Mouse (Mus musculus): ENCODE results near the gene G430095P16Rik. TPM values are rescaled to one million over a fixed set of nuclear protein-coding genes. Genes with fewer than 3 reads are reported as not detected.

The G430095P16Rik gene
- total and polyA plus RNA-seq, 2 experiments from 2014 or later = 0.56 TPM; not detected in 1

DNA sequence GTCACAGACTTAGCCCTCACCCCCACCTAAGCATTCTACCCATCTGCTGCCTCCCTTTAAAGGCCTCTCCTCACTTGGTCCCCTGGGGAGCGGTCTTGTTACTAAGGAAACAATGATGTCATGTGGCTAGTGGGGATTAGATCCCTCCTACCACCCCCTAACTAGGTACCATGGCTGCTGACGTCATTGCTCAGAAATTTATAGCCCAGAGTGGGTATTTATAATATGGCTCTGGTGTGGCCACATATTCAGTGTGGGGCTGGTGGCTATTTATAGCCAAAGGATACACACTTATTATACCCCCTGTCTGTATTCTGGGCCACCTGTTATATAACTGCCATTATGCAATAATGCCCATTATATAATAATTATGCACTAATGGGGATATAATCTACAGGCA is 38.1 kb downstream of the G430095P16Rik start:
- H3K4me1 ChIP-seq (ENCODE audit: insufficient read depth) = peaks cover 15% of the 10 kb centered on the region

DNA sequence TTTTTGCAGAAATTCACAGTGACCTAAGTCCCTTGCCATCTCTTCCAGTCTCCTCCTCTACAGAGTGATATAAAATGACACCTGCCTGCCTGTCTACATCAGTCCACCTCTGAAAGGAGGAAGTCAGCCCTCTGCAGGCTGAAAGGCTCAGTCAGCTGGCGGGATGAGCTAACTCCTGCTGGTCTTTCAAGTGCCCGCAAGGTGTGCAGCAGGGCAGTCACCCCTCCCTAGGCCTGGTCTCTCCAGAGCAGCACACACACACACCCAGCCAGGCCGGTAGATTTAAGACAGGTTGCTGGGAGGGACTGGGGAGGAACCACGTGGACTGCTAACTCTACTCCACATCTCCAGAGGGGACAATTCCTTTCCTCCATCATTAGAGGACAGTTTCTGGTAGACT is 41.3 kb downstream of the G430095P16Rik start:
- peak overlapping the region; percentile 54; the same call in 1 of the 2 replicates for H3K27ac ChIP-seq (ENCODE audit: low read depth, low read length)
- WGBS = 67% methylated on average over 4 of the region's 4 CpGs
- H3K36me3 ChIP-seq (ENCODE audit: insufficient read depth) = peaks cover 29% of the 10 kb centered on the region

More for the DNA sequence above, 38.1 kb downstream of the G430095P16Rik start:
- H3K4me2 ChIP-seq (ENCODE audit: low read depth) = peak overlapping the region; percentile 71
- H3K27ac ChIP-seq (ENCODE audit: low read depth, low read length) = peak overlapping the region; percentile 36
- DNase-seq = no peak
- H3K9ac ChIP-seq = no peak overlapping the region
- ATAC-seq = no peak
- H3K4me3 ChIP-seq (ENCODE audit: low read depth, low read length) = peak overlapping the region; percentile 4; the same call in 1 of the 2 replicates
- no peaks in the 10 kb centered on the region for H3K27me3 ChIP-seq (ENCODE audit: insufficient read depth, low read length)
- no peaks in the 10 kb centered on the region for H3K9me3 ChIP-seq (ENCODE audit: low read length)
- 35% methylated on average over 2 of the region's 2 CpGs for WGBS
- H3K36me3 ChIP-seq (ENCODE audit: insufficient read depth) = peaks cover 17% of the 10 kb centered on the region
- no peak for TF ChIP-seq CTCF (IDR thresholded peaks at IDR 0.05; ENCODE audit: low read depth)

DNA sequence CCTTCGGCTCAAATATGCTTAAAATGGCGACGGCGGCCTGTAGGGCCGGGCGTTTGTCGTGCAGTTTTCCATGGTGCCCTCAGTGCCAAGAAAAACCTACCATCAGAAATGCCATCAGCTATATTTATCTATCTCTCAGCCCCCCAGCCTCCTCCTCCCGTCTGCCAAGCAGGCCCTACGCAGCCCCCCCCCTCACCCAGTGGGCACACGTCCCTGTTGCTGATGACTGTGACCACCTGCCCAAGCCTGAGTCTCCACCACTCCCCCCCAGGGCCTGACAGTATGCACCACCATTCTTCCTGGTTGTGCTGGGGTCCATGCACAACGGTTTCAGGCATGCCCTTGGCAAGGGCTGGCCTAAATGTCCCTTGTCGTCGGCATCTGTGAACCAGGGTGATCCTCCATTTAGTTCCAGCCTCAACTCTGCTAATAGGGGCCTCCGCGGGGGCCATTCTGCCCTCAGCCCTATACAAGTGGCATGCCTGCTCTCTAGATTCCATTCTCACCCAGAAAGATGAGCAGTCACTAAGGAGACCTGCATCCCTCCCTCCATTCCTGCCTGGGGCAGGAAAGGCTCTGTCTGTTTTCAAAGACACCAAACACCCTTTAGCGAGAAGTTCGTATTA is 42.2 kb downstream of the G430095P16Rik start:
- peak overlapping the region; percentile 54 for H3K27ac ChIP-seq (ENCODE audit: low read depth, low read length)
- peak overlapping the region; percentile 57 for H3K9ac ChIP-seq
- ATAC-seq (peak; percentile 32), DNase-seq (peak; percentile 50)
- H3K36me3 ChIP-seq (ENCODE audit: insufficient read depth) = peaks cover 29% of the 10 kb centered on the region
- TF ChIP-seq CTCF (IDR thresholded peaks at IDR 0.05; ENCODE audit: low read depth) = no peak
- 41% methylated on average over 17 of the region's 17 CpGs for WGBS
- no peaks in the 10 kb centered on the region for H3K27me3 ChIP-seq (ENCODE audit: insufficient read depth, low read length)
- peaks cover 14% of the 10 kb centered on the region for H3K4me1 ChIP-seq (ENCODE audit: insufficient read depth)
- H3K9me3 ChIP-seq (ENCODE audit: low read length) = no peaks in the 10 kb centered on the region
- H3K4me2 ChIP-seq (ENCODE audit: low read depth) = peak overlapping the region; percentile 71
- peak overlapping the region; percentile 48 for H3K4me3 ChIP-seq (ENCODE audit: low read depth, low read length)

More for the DNA sequence above, 41.3 kb downstream of the G430095P16Rik start:
- Histone ChIP-seq H3K9ac (peak overlapping the region; percentile 1; the same call in 1 of the 2 replicates), H3K9me3 (ENCODE audit: low read length) (no peaks in the 10 kb centered on the region), H3K4me3 (ENCODE audit: low read depth, low read length) (peak overlapping the region; percentile 48), H3K4me2 (ENCODE audit: low read depth) (peak overlapping the region; percentile 71), H3K27me3 (ENCODE audit: insufficient read depth, low read length) (no peaks in the 10 kb centered on the region), H3K4me1 (ENCODE audit: insufficient read depth) (peaks cover 19% of the 10 kb centered on the region)
- no peak for TF ChIP-seq CTCF (IDR thresholded peaks at IDR 0.05; ENCODE audit: low read depth)
- DNase-seq (no peak), ATAC-seq (no peak)

DNA sequence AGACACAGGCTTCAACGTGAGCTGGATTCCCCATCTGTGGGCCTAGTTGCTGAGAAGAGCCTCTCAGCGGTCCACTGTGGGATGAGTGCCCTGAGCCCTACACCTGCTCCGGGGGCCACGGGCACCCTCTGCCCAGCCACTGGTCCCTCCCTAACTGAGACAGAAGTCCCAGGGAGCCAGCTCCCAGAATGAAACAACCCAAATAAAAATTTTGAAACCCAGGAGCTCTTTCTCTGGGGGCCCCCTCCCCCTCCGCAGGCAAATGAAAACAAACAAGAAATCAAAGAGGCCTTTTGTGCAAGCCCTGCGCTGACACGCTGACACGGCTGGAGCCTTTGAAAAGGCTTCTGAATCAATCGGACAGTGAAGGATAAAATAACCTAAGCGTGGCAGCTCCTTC is 42.8 kb downstream of the G430095P16Rik start:
- H3K4me1 ChIP-seq (ENCODE audit: insufficient read depth) = peaks cover 13% of the 10 kb centered on the region
- H3K36me3 ChIP-seq (ENCODE audit: insufficient read depth) = peaks cover 29% of the 10 kb centered on the region
- H3K9ac ChIP-seq = peak overlapping the region; percentile 57
- ATAC-seq = no peak
- DNase-seq = no peak
- 5% methylated on average over 10 of the region's 10 CpGs for WGBS
- no peaks in the 10 kb centered on the region for H3K27me3 ChIP-seq (ENCODE audit: insufficient read depth, low read length)
- peak overlapping the region; percentile 54 for H3K27ac ChIP-seq (ENCODE audit: low read depth, low read length)
- peak overlapping the region; percentile 71 for H3K4me2 ChIP-seq (ENCODE audit: low read depth)
- no peak for TF ChIP-seq CTCF (IDR thresholded peaks at IDR 0.05; ENCODE audit: low read depth)
- H3K9me3 ChIP-seq (ENCODE audit: low read length) = no peaks in the 10 kb centered on the region
- H3K4me3 ChIP-seq (ENCODE audit: low read depth, low read length) = peak overlapping the region; percentile 48

DNA sequence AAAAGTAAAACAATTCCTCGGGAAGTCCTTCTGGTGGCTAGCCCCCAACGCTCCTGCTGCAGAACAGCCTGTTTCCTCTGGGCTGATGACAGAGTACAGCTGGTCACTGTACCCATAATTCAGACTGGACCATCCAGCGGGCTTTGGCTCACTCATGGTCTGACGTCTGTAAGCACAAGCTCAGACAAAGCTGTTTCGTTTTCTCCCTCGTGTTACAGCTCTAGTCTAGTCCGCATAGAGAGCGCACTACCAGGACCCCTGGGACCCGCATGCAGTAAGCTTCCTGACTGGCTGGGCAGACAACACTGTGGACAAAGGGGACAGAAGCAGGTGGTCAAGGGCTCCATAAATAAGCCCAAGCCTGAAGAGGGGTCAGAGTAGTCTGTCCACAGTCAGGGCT is 43.6 kb downstream of the G430095P16Rik start:
- peak; percentile 52 for DNase-seq
- no peak for ATAC-seq
- Histone ChIP-seq H3K4me2 (ENCODE audit: low read depth) (peak overlapping the region; percentile 71), H3K27me3 (ENCODE audit: insufficient read depth, low read length) (no peaks in the 10 kb centered on the region), H3K9me3 (ENCODE audit: low read length) (no peaks in the 10 kb centered on the region), H3K36me3 (ENCODE audit: insufficient read depth) (peaks cover 29% of the 10 kb centered on the region), H3K4me3 (ENCODE audit: low read depth, low read length) (peak overlapping the region; percentile 48), H3K9ac (peak overlapping the region; percentile 57), H3K4me1 (ENCODE audit: insufficient read depth) (0 out of 2 replicates have a peak, but pooled peaks cover 8% of the 10 kb centered on the region), H3K27ac (ENCODE audit: low read depth, low read length) (peak overlapping the region; percentile 54)
- TF ChIP-seq CTCF (IDR thresholded peaks at IDR 0.05; ENCODE audit: low read depth) = no peak
- 34% methylated on average over 9 of the region's 9 CpGs for WGBS

DNA sequence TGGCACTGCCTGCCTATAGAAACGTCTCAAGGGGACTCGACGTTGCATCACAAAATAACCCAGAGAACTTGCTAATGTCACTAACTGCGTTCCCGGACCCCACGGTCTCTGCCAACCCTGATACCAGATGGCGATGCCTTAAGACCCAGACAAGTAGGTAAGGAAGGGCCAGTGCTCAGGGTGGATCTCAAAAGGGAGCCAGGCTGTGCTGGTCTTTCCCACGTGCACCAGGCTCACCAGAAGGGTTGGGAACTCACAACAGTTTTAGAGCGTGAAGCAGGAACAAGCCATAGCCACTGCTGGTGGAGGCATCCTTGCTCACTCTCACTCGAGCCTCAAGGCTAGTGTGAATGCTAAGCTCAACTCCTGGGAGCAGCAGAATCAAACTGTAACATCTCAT is 44.4 kb downstream of the G430095P16Rik start:
- 60% methylated on average over 10 of the region's 10 CpGs for WGBS
- ATAC-seq (no peak), DNase-seq (no peak)
- Histone ChIP-seq H3K4me1 (ENCODE audit: insufficient read depth) (0 out of 2 replicates have a peak, but pooled peaks cover 8% of the 10 kb centered on the region), H3K4me2 (ENCODE audit: low read depth) (peak overlapping the region; percentile 71), H3K27me3 (ENCODE audit: insufficient read depth, low read length) (no peaks in the 10 kb centered on the region), H3K9ac (peak overlapping the region; percentile 57), H3K27ac (ENCODE audit: low read depth, low read length) (peak overlapping the region; percentile 54), H3K4me3 (ENCODE audit: low read depth, low read length) (peak overlapping the region; percentile 48), H3K9me3 (ENCODE audit: low read length) (no peaks in the 10 kb centered on the region), H3K36me3 (ENCODE audit: insufficient read depth) (peaks cover 21% of the 10 kb centered on the region)
- TF ChIP-seq CTCF (IDR thresholded peaks at IDR 0.05; ENCODE audit: low read depth) = no peak

DNA sequence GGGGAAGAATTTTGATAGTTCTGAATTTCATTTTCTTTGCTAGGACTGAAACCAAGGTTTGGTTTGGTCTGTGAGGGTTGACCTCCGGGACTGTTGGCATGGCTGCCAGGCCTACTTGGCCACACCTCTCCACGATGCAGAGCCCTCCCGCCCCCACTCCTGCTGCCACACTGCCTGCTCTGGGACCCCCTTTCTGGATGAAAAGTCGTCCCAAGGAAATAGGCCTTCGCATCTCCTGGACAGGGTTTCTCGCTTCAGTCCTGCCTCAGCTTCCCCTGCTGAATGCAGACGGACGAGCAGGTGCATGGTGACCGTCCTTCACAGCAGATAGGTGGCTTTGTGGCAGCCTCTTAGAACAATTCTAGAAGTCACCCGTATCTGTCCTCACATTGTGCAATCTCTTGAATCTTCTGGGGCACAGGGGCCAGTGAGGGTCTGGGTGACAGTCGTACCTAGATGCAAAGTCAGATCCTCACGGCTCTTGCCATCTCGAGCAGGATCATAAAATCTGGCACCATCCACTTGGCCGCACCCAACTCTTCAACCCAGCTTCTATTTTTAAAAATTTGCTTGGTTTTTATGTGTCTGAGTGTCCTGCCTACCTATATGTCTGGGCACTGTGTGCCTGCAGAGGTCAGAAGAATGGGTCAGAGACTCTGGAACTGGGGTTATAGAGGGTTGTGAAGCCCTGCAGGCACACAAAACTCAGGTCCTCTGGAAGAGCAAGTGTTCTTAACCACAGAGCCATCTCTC is 45.7 kb downstream of the G430095P16Rik start:
- Histone ChIP-seq H3K36me3 (ENCODE audit: insufficient read depth) (peaks cover 12% of the 10 kb centered on the region; the same call in 1 of the 2 replicates), H3K4me2 (ENCODE audit: low read depth) (peak overlapping the region; percentile 71), H3K4me1 (ENCODE audit: insufficient read depth) (0 out of 2 replicates have a peak, but pooled peaks cover 5% of the 10 kb centered on the region), H3K9me3 (ENCODE audit: low read length) (no peaks in the 10 kb centered on the region), H3K27ac (ENCODE audit: low read depth, low read length) (peak overlapping the region; percentile 95), H3K4me3 (ENCODE audit: low read depth, low read length) (peak overlapping the region; percentile 48), H3K27me3 (ENCODE audit: insufficient read depth, low read length) (no peaks in the 10 kb centered on the region), H3K9ac (peak overlapping the region; percentile 57)
- WGBS = 61% methylated on average over 14 of the region's 14 CpGs
- ATAC-seq = no peak
- DNase-seq = no peak
- no peak for TF ChIP-seq CTCF (IDR thresholded peaks at IDR 0.05; ENCODE audit: low read depth)
